Mouse (Mus musculus): Measurements from ENCODE around the gene Gm28051.
A peak's percentile ranks its signal among the peaks of the same experiment; 100 is the strongest.

The Gm28051 gene

GRCm38 (mm10) chr12:102757055-102757688, 393 bp downstream of the Gm28051 start:
- TF ChIP-seq GATA4 (IDR thresholded peaks at IDR 0.05; ENCODE audit: insufficient replicate concordance, low read length) = no peak

GRCm38 (mm10) chr12:102756304-102756703, 1.3 kb downstream of the Gm28051 start:
- TF ChIP-seq GATA4 (IDR thresholded peaks at IDR 0.05; ENCODE audit: insufficient replicate concordance, low read length) = no peak

- no peak for TF ChIP-seq GATA4 (IDR thresholded peaks at IDR 0.05; ENCODE audit: insufficient replicate concordance, low read length)
Measured at GRCm38 (mm10) chr12:102748256-102748655, 9.3 kb downstream of the Gm28051 start.

- no peak for TF ChIP-seq GATA4 (IDR thresholded peaks at IDR 0.05; ENCODE audit: insufficient replicate concordance, low read length)
Measured at GRCm38 (mm10) chr12:102744839-102745238, 12.7 kb downstream of the Gm28051 start.

GRCm38 (mm10) chr12:102743589-102744574, 13.7 kb downstream of the Gm28051 start, which contains the start of the genes Moap1 and Tmem251:
TSS of gene Moap1 (minus strand) at chr12:102743661.
TSS of gene Tmem251 (plus strand) at chr12:102743762.
- TF ChIP-seq GATA4 (IDR thresholded peaks at IDR 0.05; ENCODE audit: insufficient replicate concordance, low read length) = peak; percentile 36; the same call in 1 of the 2 replicates

- no peak for TF ChIP-seq GATA4 (IDR thresholded peaks at IDR 0.05; ENCODE audit: insufficient replicate concordance, low read length)
Measured at GRCm38 (mm10) chr12:102743036-102743588, 14.5 kb downstream of the Gm28051 start.

- no peak for TF ChIP-seq GATA4 (IDR thresholded peaks at IDR 0.05; ENCODE audit: insufficient replicate concordance, low read length)
Measured at GRCm38 (mm10) chr12:102742056-102742455, 15.5 kb downstream of the Gm28051 start.

- TF ChIP-seq GATA4 (IDR thresholded peaks at IDR 0.05; ENCODE audit: insufficient replicate concordance, low read length) = no peak
Measured at GRCm38 (mm10) chr12:102740285-102740684, 17.3 kb downstream of the Gm28051 start.

- no peak for TF ChIP-seq GATA4 (IDR thresholded peaks at IDR 0.05; ENCODE audit: insufficient replicate concordance, low read length)
Measured at GRCm38 (mm10) chr12:102739096-102739495, 18.5 kb downstream of the Gm28051 start.

GRCm38 (mm10) chr12:102733381-102733780, 24.2 kb downstream of the Gm28051 start:
- no peak for TF ChIP-seq GATA4 (IDR thresholded peaks at IDR 0.05; ENCODE audit: insufficient replicate concordance, low read length)

GRCm38 (mm10) chr12:102730798-102731619, 26.6 kb downstream of the Gm28051 start:
- no peak for TF ChIP-seq GATA4 (IDR thresholded peaks at IDR 0.05; ENCODE audit: insufficient replicate concordance, low read length)

- TF ChIP-seq GATA4 (IDR thresholded peaks at IDR 0.05; ENCODE audit: insufficient replicate concordance, low read length) = no peak
Measured at GRCm38 (mm10) chr12:102729855-102730797, 27.4 kb downstream of the Gm28051 start.

GRCm38 (mm10) chr12:102725761-102726175, 31.8 kb downstream of the Gm28051 start:
- no peak for TF ChIP-seq GATA4 (IDR thresholded peaks at IDR 0.05; ENCODE audit: insufficient replicate concordance, low read length)

GRCm38 (mm10) chr12:102725146-102725545, 32.4 kb downstream of the Gm28051 start:
- no peak for TF ChIP-seq GATA4 (IDR thresholded peaks at IDR 0.05; ENCODE audit: insufficient replicate concordance, low read length)
